Mouse (Mus musculus) heart, postnatal 4 days (tissue): Measurements from ENCODE around the gene Lactbl1. TPM values are rescaled to one million over a fixed set of nuclear protein-coding genes. Genes with fewer than 3 reads are reported as not detected.

Experiments
- DNase-seq: peaks from one replicate; pipeline ENCODE4 v3.0.0; 2021
- total RNA-seq, 2 experiments: library from RNA; stranded (reverse); gene quantifications; 2 replicates each; pipeline ENCODE4 v1.2.3; 2021

Gene Lactbl1
- total RNA-seq, 2 experiments from 2014 or later = not detected

- DNase-seq = no peak
Observed at GRCm38 (mm10) chr4:136636983-136637562, 14.7 kb downstream of the Lactbl1 start.

- peak; percentile 22 for DNase-seq
Observed at GRCm38 (mm10) chr4:136637563-136638229, 15.3 kb downstream of the Lactbl1 start.

GRCm38 (mm10) chr4:136638230-136638750, 15.9 kb downstream of the Lactbl1 start:
- no peak for DNase-seq

GRCm38 (mm10) chr4:136638890-136639289, 16.5 kb downstream of the Lactbl1 start:
- no peak for DNase-seq

GRCm38 (mm10) chr4:136648922-136649479, 26.6 kb downstream of the Lactbl1 start:
- DNase-seq = peak; percentile 89

- peak; percentile 21 for DNase-seq
Observed at GRCm38 (mm10) chr4:136649480-136650196, 27.2 kb downstream of the Lactbl1 start.

GRCm38 (mm10) chr4:136650261-136650660, 27.8 kb downstream of the Lactbl1 start:
- DNase-seq = no peak

- peak; percentile 35 for DNase-seq
Observed at GRCm38 (mm10) chr4:136651357-136651811, 29.0 kb downstream of the Lactbl1 start.

- DNase-seq = no peak
Observed at GRCm38 (mm10) chr4:136651882-136652527, 29.6 kb downstream of the Lactbl1 start.

GRCm38 (mm10) chr4:136652528-136652910, 30.1 kb downstream of the Lactbl1 start:
- DNase-seq = no peak

- no peak for DNase-seq
Observed at GRCm38 (mm10) chr4:136653019-136653418, 30.6 kb downstream of the Lactbl1 start.

GRCm38 (mm10) chr4:136653692-136654234, 31.3 kb downstream of the Lactbl1 start:
- DNase-seq = no peak

- DNase-seq = no peak
Observed at GRCm38 (mm10) chr4:136657914-136658313, 35.5 kb downstream of the Lactbl1 start.

- no peak for DNase-seq
Observed at GRCm38 (mm10) chr4:136665068-136665467, 42.6 kb downstream of the Lactbl1 start.

- no peak for DNase-seq
Observed at GRCm38 (mm10) chr4:136666002-136666401, 43.6 kb downstream of the Lactbl1 start.

GRCm38 (mm10) chr4:136667757-136668156, 45.3 kb downstream of the Lactbl1 start:
- DNase-seq = no peak

GRCm38 (mm10) chr4:136672335-136673090, 50.1 kb downstream of the Lactbl1 start:
- DNase-seq = no peak

GRCm38 (mm10) chr4:136675439-136675838, 53.0 kb downstream of the Lactbl1 start:
- DNase-seq = no peak

- DNase-seq = peak; percentile 89
Observed at GRCm38 (mm10) chr4:136678480-136678879, 56.1 kb downstream of the Lactbl1 start.

- DNase-seq = no peak
Observed at GRCm38 (mm10) chr4:136679221-136679620, 56.8 kb downstream of the Lactbl1 start.

- no peak for DNase-seq
Observed at GRCm38 (mm10) chr4:136680641-136681040, 58.2 kb downstream of the Lactbl1 start.
